Mouse (Mus musculus) spleen, adult 18-20 months (tissue): ENCODE measurements around the gene Tanc1.

Source experiments
- DNase-seq, 2 experiments: peaks; one replicate each; pipeline ENCODE4 v3.0.0; 2022; ENCODE audit warnings: mixed read lengths in 2 of 2

The Tanc1 gene

GRCm38 (mm10) chr2:59762277-59762676 is 150.4 kb downstream of the Tanc1 start:
- no peak for DNase-seq

DNA sequence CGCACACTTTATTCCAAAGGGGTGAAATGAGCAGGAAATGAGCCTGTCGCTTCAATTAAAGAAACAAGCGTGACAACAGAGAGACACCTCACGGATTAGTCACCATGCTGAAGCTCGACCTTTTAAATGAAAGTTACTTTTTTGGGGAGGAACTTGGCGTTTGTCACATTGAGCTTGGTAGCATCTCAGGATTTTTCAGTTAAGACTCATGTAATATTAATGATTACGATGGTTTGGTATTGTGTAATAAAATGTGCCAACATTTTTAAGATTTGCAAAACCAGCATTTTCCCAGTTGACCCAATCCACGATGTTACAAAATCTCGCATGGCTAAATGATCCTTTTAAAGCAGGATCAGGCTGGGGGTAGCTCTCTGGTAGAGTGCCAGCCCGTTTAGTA is 153.8 kb downstream of the Tanc1 start:
- no peak for DNase-seq

DNA sequence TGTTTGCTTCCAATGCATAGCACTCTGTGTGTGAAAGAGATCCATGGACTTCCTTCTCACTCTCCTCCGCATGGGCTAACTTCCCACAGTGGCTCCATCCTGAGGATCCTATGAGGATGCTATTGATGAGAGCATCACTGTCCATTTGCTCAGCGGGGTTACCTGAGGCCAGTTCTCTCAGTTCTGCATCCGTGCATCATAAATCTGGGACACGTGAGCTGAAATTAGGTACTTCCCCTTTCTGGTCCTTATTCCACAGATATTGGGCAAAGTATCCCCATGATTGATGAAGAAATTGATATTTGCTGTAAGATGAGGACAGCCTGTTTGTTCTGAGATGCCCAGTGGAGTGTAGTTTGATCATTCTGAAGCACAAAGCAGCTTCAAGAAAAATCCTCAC is 156.1 kb downstream of the Tanc1 start:
- DNase-seq = no peak

- no peak for DNase-seq
Measured at GRCm38 (mm10) chr2:59768661-59769384, 157.0 kb downstream of the Tanc1 start.

GRCm38 (mm10) chr2:59769385-59769735 is 157.5 kb downstream of the Tanc1 start:
- DNase-seq = no peak

GRCm38 (mm10) chr2:59771708-59772107 is 159.9 kb downstream of the Tanc1 start:
- no peak for DNase-seq

DNA sequence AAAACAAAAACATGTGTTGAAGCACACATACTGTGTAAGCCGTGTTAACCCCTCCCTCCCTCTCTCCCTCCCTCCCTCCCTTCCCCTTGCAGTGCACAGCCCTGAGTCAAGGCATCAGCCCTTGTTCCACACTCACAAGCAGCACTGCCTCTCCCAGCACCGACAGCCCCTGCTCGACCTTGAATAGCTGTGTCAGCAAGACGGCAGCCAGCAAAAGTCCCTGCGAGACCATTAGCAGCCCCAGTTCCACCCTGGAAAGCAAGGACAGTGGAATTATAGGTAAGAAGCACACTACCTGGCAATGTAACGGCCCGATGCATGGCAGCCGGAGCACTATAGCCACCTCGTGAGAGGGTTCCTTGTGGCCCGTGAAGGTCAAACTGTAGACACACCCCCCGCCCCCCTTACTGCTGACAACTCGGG is 160.4 kb downstream of the Tanc1 start:
- DNase-seq = no peak

DNA sequence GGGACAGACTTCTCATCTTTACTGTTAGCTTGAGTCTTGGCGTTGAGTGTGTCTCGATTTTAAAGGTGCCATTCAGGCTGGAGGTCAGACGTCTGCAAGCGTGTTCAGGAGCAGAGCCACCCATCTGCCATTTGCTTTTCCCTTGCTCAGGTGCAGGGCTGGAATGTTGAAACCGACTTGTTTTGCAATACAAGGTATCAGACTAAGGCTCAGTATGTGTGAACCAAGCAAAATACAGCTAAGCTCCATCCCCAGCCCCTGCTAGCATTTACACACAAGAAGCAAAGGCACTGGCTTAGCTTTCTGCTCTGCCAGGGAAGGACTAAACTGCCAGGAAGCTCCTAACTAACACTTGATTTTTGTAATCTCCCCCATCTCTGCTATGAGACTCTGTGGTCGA is 162.5 kb downstream of the Tanc1 start:
- DNase-seq = no peak

DNA sequence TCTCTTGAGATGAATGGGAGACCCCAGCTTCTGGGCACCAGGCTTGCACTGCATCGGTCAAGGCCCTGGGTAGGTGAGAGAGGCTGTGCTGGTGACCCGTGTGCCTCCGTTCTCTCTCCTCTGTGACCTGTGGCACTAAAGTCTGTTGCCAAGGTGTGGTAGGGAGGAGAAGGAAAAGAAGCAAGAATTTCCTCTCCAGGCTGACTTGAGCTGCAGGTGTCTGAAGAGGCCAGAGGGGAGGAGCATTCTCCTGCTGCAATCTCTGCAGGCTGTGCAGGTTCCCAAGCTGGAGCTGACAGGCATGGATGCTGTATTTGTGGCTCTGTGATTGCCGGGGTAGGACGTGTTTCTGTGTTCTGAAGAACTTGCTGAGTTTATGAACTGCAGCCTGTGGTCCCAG is 163.3 kb downstream of the Tanc1 start:
- no peak for DNase-seq

GRCm38 (mm10) chr2:59775820-59776219 is 164.0 kb downstream of the Tanc1 start:
- DNase-seq = no peak

DNA sequence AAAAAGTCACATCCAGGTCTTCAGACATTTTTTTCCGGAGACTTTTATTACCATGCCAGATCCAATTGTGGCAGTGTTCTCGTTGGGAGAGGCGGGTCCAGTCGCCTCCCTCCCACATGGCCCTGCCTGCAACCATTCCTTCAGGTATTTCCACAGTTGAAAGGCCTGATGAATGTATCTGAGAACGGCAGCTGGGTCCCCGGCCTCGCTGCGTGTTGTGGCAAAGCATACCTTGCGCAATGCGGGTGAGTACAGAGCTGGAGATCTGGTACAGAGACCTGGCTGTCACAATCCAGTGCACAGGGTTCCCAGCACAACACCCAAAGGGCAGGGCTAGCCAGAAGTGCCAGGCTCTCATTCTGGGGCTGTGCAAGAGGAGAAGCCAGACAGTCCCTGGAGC is 167.5 kb downstream of the Tanc1 start:
- no peak for DNase-seq

DNA sequence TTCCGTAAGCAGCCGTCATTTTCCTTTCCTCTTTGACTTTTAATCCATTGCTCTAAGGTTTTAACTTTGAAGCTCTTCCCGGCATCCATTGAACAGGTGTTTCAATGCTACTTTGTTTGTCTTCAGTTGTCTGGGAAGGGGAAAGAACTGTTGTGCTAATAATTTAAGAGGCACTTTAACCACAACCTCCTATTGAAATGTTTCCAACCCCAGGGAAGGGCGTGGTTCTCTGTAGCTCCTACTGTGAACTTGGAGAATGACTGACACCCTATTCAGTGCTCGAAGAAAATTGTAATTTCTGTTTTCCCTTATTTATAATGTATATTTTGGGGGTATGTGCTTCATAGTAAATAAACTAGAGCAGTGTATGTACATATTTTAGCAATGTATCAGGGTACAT is 168.4 kb downstream of the Tanc1 start:
- no peak for DNase-seq

DNA sequence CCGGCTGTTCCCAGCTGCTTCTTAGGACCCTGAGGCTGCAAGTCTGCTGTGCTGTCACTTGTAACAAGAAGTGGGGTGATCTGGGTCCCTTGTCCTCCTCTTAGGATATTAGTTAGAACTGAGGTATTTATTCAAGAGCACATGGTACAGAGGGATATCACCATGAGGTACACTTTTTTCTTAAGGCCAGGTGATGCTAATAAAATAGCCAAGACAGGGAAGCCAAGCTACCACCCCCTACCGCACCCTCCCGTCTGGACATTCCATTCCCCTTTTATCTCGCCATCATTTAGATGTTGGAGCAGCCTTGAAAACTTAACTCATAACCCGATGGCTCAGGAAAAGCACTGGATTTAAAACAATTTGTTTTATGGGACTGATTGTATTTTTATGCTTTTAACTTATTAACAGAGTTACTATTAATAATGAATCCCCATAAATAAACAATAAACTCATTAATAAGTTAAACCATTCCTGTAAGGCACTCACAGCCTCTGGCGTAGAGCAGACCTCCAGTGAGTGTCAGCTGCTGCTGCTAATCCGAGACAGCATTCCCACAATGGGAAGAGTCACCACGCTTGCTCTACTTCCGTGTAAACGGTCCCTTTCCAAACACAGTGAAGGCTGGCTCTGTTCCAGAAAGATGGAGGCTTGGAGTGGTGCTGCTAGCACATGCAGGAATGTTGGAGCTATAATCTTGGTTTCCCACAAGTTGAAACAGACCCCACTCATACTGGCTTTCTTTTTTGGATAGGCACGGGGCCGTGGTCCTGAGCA is 171.4 kb downstream of the Tanc1 start:
- no peak for DNase-seq

DNA sequence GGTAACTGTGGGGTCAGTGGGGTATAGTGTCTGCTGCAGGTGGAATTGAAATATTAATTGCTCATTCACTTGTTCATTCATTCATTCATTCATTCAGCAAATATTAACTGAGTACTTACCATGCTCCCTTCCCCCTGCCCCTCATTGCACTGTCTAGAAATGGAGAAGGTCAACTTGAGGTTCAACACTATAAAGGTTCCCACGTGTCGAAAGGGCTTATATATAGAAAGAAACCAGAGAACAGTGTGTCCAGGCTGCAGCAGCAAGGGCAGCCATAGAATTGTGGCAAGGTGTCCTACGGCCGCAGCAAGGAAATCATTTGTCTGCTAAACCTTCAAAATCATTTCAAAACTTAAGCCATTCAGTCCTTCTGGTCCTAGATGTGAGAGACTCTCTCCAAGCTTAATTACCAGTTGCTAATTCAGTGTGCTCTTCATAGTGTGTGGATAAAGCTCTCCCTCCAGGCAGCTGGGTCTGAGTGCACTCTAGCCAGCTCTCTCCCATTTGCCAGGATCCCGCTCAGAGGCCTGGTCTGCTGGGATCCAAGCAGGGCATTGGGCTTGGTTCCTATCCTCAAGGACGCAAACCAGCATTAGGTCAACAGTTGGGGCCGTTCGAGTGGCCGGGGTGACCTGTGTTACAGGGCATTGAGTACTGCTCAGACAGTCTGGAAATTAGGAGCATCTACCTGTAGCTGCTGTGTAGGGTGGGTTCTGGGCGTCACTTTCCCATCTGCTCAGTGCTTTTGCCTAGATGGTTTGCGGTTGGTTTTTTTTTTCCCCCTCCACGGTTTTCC is 172.2 kb downstream of the Tanc1 start:
- DNase-seq = no peak

GRCm38 (mm10) chr2:59784628-59784883 is 172.7 kb downstream of the Tanc1 start:
- DNase-seq = no peak

DNA sequence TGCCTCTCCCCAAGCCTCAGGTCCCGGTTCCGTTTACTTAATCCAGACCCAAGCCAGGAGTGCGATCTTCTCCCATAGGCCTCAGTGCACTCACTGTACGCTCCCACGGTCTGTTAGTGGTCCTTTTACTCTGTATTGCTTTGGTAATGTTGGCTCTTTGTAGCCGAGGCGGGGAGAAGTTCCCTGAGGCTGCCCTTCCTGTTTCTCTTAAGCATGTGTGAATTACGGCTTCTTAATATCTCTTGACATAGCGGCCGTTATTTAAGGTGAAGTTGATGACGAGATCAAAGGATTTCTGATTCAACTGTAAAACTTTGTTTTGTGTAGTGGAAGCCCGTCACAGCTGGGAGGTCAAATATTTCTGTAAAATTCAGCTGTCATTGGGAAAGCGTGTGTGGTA is 173.8 kb downstream of the Tanc1 start:
- DNase-seq = no peak

DNA sequence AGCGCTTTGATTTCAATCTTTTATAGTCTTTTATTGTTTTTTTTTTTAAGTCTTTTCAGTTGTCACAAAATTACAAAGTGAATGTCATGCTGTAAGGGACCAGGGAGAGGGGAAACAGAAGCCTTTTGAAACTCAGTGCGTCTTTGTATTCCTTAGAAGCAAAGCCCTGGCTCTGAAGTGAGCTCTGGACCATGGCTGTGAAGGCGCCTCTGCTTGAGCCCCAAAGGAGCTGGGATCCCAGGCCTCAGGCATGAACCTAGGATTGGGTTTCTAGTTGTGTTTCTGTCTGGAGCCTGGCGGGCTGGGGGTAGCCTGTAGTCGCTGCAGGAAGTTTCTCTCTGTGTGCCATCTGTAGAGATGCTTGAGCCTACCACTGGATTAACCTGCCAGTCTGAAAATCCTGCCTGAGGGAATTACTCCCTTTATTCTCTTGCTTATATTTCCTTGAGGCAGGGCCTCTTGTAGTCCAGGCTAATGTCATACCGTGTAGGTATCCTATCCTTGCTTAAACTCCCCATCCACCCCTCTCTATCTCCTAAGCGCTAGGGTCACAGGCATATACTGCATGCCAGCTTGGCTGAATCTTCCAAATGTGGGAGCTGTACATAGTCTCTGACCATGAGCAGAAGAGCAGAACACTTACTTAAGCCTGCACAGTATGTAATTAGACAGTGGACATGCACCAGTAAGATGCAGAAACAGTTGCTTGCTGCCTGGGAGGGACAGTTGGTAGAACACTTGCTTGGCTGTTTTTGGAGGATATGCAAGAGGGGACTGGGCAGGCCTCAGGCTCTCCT is 177.1 kb downstream of the Tanc1 start:
- DNase-seq = no peak

DNA sequence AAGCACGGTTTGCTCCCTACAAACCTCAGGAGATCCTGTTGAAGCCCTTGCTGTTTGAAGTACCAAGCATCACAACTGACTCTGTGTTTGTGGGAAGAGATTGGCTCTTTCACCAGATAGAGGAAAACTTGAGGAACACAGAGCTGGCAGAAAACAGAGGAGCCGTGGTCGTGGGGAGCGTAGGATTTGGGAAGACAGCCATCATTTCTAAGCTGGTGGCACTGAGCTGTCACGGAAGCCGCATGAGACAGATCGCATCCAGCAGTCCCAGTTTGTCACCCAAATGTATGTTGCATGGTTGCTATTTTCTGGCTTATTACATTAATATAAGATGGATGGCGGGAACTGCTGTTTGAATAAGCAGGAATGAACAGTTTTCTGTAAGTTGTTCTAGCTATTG is 179.8 kb downstream of the Tanc1 start:
- no peak for DNase-seq

- DNase-seq = no peak
Measured at GRCm38 (mm10) chr2:59793337-59793736, 181.5 kb downstream of the Tanc1 start.

DNA sequence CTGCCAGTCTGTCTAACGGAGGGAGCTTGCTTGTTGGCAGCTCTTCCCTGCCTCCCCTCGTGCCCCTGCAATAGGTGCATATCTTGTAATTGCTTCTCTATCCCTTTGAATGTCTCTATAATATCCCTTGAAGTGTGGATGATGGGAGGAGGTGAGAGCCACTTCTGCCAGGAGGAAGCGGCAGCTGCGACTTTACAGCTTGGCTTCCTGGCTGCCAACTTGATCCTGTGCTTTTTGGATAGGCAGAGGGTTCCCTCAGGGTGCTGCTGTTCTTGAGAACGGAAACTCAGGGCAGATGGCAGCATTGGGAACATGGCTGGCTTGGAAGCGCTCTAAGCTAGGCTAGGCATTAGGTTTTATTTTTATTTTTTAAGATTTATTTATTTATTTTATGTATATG is 183.0 kb downstream of the Tanc1 start:
- no peak for DNase-seq

DNA sequence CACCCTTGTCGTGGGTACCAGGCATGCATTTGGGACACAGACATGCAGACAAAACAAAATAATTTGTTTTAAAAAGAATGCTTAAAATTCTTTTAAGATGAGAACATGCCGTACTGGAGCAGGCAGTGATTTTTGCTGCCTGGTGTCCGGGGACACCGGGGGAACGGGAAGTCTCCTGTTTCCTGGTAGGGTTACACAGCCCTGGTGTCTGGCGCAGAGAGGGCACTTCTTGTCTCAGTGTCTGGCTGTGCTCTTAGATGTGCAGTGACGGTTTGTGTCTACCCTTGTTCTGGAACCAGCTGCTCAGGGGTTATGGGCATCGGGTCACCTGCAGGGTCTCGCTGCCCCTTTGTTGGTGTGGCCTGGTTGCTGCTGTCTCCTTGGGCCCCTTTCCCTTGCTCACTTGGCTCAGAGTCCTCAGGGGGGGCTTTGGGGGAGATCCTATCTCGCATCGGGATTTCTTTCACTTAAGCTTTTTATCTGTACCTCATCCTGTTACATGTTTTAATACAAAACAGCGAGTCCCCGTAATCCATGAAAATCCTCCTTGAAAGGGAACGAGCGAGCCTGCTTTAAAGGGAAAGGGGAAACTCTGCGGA is 187.2 kb downstream of the Tanc1 start:
- no peak for DNase-seq

- no peak for DNase-seq
Measured at GRCm38 (mm10) chr2:59799572-59799971, 187.7 kb downstream of the Tanc1 start.
